Mouse (Mus musculus) lung, adult 2 months (tissue): ENCODE measurements around the gene Mpeg1.

ENCODE experiments used
- CTCF ChIP-seq: fragments of 200-500 bp; IDR thresholded peaks from 2 replicates; pipeline ENCODE4 v1.5.1; 2011; ENCODE audit warnings: mild to moderate bottlenecking, low read length, control low read depth; ENCODE audit not compliant: insufficient read depth
- POLR2A ChIP-seq: fragments of 200-500 bp; IDR thresholded peaks from 2 replicates; pipeline ENCODE4 v1.6.1; 2011; ENCODE audit warnings: low read depth, mild to moderate bottlenecking, control low read depth, low read length, borderline replicate concordance; ENCODE audit errors: extremely low read depth

DNA sequence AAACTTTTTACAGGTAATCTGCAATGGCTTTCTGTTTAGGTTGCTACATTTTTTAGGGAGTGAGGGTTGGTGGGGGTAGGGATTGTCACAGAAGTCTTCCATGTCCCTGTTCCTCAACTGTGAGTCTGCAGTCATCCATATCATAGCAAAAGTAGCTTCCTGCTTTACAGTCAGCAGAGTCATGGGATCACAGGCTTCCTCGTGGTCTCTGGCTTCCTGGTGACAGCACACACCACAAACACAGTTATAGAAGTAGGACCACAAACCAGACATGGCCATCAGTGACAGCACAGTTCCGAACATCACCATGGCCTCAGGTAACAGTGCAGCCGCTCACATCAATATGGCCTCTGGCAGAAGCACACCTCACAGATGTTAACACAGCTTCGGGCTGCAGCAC, 18.0 kb upstream of the Mpeg1 start:
- TF ChIP-seq CTCF (no peak), POLR2A (no peak)
